Mouse (Mus musculus) spleen, postnatal 4 days (tissue): ENCODE measurements around the gene Serac1.
"Not testable (repeated sequence)": the region's sequence is repeated elsewhere in the genome, so short reads cannot be mapped to it uniquely, and the experiment has no call there.

Experiments
- DNase-seq, 2 experiments: peaks; one replicate each; pipeline ENCODE4 v3.0.0; 2022; ENCODE audit warnings: low spot score in 2 of 2

Gene Serac1

DNA sequence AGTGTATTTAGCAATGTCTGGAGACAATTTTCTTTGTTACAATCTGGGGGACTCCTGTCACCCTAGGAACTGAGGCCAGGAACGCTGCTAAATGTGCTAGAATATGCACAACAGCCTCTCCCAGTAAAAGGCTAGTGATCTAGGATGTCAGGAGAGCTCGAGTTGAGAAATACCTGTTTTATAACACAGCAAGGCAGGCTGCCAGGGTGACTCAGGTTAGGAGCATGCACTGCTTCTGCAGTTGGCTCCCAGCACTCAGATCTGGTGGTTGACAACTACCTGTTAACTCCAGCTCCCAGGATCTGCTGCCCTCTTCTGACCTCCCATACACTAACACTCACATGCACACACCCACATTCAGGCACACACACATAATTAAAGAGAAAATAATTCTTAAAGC lies 13.5 kb downstream of the Serac1 start:
- no peak for DNase-seq

DNA sequence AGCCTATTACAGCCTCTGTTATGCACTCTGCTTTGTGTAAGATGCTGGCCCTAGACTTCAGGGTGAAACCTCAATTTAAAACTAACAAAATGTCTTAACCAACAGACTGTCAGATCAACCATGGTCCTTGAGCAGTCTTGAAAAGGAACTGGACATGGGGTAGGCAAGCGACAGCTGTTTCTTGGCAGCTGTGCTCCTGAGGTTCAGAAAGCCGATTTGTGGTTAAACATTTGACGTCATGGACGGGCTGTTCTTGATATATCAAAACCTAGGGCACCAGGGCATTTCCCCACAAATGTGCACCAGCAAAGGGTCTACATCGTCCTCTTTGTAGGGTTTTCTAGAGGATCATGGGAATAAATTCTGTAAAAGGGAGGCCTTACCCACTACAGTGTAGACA lies 16.0 kb downstream of the Serac1 start:
- DNase-seq, result no peak

DNA sequence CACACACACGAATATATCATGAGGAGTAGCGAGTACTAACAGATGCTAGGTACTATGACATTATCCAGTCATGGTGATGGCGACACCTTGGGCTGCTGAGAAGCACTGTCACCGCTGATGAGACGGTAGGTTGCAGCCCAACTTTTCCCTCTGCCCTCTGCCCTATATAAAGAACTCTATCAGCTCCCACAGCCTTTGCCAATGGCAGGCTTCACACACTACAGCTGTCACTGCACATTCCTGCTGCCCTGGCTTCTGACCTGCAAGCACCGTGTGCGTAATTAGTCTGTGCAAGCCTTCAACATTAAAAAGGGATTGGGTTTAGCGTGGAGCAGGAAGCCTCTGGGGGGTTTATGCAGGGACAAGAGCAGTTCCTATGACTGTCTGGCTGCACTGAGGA lies 16.7 kb downstream of the Serac1 start:
- DNase-seq, result no peak

DNA sequence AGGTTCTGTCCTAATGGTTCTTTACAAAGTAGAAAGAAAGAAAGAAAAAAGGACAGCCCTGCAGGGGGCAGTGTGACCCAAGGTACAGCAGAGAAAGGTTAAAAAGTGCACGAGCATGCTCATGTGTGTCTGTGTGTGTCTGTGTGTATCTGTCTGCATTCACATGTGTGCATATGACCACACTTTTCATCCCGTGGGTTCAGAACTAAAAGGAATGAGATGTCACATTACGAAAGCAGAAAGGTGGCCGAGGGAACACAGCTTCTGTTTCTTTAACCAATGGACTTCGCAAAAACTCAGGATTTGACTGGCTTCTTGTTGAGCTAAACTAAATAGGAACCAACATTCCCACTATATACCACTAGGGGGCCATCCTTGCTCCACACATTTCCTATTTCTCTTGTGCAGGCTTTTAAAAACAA lies 24.6 kb downstream of the Serac1 start:
- peak; percentile 61 to 83 for DNase-seq

DNA sequence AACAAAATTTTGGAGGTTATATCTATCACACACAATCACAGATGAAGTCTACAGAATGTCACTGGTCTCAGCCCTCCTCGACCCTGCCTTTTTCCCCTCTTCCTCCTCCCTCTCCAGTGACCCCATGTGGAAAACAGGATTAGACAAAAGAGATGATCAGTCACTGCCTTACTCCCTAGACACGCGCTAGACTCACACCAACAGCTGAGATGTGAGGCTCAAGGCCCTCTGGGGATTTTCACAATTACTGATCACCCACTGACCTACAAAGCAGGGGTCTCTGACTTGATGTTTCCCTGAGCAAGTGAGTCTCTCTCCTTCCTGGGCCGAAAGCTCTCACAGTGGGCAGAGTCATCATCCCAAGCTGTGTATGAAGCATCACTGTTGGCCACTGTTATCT lies 26.7 kb downstream of the Serac1 start:
- DNase-seq, result no peak

DNA sequence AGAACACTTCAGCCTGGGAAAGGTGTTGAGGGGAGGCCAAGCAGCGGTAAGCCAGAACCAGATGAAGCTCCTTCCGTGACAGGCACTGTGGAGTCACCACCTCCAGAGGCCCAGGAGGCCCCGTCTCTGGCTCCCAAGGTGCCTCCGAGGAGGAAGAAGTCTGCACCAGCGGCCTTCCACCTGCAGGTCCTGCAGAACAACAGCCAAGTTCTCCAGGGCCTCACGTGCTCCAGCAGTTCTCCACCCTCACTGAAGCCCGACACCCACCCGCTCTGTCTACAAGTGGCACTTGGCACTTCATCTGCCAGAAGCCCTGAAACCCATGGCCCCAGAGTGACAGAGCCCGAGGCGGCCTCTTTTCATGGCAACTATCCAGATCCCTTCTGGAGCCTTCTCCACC lies 42.0 kb downstream of the Serac1 start:
- DNase-seq, result peak in 1 of 2 experiments; percentile 56

DNA sequence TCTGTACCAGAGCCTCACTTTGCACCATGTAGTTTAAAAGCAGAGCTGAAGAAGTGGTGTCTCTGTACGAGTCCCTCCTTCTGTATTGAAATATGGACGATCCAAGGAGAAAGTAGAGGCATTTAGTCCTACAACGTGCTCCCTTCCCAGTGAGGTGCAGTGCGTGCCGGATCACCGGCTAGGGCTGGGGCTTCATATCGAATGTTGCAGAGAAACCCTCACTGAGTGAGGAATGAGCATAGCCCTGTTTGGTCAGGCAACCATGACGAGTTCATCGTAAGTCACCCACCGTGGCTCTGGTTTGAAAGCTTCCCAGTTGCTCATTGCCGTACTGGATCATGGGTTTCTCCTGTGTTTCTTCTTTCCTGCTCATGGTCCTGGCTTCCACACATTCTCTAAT lies 42.7 kb downstream of the Serac1 start:
- no peak for DNase-seq

DNA sequence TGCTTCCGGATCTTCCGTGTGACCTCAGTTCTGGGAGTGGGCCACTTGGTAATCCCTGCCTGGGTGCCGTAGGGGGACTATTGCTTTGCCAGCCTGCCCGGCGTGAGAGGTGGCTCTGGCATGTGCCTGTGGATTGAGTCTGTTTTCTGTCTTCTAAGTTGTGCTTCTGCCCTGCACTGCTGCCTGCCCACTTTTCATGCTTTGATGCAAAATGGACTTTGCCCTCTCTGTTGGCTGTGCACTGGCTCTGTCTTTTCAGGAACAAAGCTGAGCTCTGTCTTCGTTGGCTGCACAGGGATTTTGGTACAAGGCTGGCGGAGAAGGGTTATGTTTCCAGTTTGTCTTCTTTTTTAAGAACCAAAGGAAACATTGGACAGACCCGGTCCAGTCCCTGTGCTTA lies 43.1 kb downstream of the Serac1 start:
- no peak for DNase-seq

DNA sequence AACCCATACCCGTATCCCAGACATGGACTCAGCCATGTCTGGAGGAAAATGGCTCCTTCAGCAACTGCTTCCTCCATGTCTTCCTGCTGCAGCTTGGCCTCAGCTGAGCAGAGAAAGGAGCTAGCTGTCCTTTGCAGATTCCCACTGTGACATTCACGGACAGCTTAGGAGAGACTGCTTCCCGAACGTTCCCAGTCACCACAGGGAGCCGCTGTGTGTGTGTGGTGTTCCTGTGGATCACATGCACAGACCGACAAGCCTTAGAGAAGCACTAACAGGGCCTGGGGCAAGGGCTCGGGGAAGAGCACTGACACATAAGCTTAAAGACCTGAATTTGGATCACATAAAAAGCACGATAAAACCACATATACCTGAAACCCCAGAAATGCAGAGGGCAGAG lies 43.9 kb downstream of the Serac1 start:
- no peak for DNase-seq

DNA sequence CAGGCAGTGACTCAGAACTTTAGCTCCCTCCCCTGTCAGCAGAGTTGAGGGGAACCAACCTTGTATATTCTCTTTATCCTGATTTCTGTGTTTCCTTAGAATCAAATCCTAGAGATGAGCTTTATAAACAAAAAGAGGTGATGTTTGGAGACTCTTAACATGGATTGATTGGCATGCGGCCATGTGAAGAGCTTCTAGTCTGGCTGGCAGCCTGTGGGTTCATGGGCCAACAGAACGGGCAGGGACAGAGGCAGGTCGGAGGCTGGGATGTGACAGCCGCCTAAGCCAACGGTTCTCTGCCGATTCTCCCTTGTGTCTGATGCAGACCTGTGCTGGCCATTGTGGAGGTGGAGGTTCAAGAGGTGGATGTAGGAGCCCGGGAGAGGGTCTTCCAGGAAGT lies 53.7 kb downstream of the Serac1 start:
- no peak for DNase-seq

DNA sequence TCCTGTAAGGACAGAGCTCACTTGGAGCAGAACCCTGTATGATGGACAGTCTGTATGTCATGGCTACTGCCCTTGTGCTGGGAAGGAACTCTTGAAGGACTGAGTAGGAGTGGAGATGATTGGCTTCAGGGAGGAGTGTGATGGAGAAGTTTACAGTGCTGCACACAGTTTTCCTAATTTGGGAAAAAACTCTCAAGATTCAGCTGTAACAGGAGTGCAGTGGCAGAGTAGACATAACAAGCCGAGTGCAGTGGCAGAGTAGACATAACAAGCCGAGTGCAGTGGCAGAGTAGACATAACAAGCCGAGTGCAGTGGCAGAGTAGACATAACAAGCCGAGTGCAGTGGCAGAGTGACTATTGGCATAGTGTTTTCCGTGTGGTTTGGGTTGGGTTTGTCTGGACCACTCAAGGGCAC lies 58.2 kb downstream of the Serac1 start:
- DNase-seq, result not testable (repeated sequence)

DNA sequence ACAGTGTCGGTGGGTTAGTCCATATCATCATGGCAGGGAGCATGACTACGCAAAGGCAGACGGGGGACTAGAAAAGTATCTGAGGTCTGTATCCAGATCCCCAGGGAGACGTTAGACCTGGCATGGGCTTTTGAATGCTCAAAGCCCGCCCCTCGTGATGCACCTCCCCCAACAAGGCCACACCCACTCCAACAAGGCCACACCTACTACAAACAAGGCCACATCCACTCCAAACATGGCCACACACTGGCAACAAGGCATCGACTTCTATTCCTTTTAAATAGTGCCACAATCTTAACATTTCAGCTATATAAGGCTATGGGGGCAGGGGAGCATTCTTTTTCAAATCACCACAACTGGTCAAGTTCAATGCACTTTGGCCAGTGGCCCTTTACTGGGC lies 58.9 kb downstream of the Serac1 start:
- DNase-seq, result no peak

DNA sequence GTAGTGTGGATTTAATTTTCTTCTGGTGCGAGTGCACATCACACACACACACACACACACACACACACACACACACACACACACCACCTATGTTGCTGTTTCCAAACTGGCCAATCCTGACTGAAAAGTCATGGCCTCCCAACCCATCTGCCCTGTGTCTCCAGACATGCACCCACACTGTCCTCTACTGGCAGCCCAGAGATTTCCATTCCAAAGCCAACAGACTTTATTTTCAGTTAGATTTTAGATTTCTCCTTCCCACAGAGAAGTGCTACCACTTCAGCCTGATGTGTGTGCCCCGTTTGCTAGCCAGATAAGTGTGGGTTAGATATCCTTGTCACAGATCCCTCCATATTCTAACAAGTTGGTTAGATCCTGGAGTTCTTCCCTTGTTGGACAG lies 59.8 kb downstream of the Serac1 start:
- DNase-seq, result no peak

DNA sequence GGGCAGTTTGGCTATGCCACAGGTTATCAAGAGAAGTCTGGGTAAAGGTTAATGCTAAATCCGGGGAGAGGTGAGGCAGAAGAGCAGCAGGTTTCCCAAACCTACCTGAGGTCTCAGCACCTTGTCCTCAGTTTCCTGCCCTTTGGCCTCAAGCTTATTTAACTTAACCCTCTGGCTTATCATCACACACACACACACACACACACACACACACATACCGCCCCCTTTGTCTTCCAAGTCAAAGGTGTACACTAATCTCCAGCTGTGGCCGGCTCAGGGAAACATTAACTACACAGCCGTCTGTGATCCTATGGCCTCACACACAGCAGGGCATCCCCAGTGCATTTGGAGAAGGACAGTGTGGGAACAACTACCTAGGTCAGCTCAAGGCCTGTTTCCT lies 61.2 kb downstream of the Serac1 start:
- no peak for DNase-seq

DNA sequence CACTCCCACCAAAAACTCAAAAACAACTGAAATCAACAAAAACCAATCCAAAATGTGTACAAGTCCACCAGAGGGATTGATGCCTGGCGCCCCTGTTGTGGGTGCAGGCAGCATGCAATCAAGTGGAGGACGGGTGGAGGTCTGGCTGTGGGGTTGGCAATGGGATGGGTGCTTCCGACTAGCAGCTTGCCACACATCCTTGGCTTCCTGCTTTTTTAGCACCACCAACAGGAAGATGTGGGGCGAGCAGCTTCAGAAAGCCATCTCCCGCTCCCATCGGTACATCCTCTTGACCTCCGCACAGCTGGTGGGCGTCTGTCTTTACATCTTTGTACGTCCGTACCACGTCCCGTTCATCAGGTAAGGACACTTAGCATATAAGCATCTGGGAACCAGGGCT lies 62.3 kb downstream of the Serac1 start:
- DNase-seq, result no peak

DNA sequence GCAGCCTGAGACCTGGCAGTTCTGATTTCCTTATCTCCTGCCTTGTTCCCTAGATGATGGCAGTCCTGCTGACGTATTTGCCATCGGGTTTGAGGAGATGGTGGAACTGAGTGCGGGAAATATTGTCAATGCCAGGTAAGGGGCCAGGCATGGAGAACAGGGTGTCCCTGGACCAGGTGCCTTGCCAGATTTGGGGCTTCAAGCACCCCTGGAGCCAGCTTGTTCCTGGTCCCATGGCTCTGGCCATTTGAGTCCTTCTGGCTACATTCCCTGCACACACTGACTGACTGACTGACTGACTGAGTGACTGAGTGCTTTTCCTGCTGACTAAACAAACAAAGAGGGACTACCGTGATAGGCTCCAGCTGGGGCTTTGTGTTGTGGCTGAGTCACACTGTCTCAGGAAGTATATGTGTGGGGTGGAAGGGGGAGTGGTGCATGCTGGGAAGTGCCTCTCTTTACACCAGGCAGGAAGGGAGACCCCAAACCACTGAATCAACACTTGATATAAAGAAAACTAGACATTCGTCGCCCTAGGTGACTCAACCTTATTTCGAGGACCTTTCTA lies 63.2 kb downstream of the Serac1 start:
- DNase-seq, result no peak

DNA sequence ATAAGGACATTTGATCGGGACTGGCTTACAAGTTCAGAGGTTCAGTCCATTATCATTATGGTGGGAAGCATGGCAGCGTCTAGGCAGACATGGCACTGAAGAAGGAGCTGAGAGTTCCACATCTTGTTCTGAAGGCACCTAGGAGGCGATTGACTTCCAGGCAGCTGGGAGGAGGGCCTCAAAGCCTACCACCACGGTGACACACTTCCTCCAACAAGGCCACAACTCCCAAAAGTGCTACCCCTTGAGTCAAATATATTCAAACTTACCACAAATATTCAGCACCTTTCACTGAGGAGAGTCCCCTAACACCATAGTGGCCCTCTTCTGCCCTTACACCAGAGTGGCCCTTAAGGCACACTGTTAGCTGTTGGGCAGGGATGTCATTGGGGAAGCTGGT lies 64.6 kb downstream of the Serac1 start:
- no peak for DNase-seq

DNA sequence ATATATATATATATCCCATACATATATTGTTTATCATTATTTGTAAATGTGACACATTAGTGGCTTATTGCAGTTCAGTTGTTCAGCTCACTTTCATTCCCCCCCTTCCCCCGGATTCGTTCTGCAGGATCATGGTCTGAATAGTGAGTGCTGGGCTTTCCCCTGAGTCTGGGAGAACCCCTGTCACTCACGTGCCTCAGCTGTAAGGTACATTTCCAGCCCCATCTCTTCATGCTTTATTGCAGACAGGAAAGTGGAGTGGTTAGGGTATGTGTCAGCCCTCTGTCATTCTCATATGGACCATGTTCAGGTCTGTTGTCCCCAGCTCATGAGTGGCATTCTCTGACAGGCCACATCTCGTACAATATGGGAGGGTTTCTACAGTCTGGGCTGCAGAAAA lies 66.5 kb downstream of the Serac1 start:
- DNase-seq, result no peak

DNA sequence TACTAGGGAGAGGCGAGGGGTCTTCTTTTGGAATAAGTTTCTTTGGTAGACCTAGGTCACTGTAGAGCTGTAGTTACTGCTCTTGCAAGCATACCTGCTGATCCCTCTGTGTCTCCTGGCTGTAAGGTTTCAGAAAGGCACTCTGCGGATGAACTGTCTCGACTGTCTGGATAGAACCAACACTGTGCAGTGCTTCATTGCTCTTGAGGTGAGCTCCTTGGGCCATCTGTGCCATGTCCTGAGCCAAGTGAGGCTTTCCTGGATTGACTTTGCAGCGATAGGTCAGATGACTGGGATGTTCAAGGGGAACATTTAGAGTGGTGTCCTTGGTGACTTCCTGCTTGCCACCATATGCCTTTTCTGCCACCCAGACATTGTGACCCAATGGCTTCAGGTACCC lies 69.9 kb downstream of the Serac1 start:
- DNase-seq, result no peak

DNA sequence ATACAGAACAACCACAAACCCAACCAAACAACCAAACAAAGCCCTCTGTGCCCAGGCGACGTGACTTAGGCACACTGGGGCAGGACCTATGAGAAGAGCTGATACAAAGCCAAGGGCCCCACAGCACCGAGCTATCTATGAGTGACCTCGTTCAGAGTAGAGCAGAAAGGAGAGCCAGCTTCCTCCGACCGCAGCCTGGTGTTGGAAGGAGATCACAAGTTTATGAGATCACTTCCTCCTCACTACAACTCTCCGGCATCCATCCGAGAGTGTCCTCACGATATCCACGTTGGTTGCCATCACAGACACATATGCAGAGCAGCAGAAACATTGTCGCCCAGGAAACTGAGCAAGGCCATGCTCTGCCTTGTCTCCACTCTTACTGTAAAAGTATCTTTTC lies 71.0 kb downstream of the Serac1 start:
- no peak for DNase-seq

DNA sequence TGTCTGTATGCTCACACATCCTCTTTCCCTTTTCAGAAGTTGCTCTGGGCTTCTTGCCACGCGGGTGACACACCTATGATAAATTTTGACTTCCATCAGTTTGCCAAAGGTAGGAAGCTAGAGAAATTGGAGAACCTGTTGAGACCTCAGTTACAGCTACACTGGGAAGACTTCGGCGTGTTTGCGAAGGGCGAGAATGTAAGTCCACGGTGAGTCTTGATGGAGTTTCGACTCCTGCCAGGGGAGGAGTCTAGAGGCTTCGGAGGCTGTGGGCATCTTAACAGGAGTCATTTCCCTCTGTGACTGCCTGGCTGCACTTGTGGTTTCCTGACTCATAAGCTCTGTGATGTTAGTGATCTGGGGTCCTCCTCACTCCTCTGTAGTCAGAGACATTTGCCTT lies 71.6 kb downstream of the Serac1 start:
- no peak for DNase-seq

DNA sequence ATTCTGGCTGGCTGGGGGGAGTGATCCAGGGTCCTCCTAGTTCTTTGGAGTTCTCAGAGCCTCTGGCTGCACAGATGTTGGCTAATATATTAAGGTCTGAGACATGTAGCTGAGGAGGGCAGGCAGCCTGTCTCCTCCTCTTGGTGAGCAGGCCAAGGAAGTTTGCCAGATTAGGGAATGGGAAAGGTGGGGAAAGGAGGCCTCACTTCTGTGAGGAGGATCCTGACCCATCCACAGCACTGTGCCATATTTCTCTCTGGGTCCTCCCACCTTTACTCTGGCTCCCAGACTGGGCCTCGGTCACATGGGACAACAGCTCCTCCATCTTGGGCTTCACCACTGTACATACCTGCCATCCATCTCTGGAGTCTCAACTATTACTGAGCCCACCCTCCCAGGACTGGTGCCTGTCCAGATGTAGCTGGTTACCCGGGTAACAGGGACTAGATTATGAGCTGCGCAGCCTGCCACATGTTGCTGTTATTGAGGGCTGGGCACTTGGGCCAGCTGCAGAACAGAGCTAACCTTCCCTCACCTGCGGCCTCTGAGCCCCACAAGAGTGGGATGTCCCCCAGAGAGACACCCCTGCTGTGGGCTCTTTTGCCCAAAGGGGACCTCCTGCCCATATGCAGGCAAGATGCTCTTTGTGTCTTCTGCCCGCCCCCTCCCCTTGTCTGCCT lies 72.3 kb downstream of the Serac1 start:
- DNase-seq, result no peak

DNA sequence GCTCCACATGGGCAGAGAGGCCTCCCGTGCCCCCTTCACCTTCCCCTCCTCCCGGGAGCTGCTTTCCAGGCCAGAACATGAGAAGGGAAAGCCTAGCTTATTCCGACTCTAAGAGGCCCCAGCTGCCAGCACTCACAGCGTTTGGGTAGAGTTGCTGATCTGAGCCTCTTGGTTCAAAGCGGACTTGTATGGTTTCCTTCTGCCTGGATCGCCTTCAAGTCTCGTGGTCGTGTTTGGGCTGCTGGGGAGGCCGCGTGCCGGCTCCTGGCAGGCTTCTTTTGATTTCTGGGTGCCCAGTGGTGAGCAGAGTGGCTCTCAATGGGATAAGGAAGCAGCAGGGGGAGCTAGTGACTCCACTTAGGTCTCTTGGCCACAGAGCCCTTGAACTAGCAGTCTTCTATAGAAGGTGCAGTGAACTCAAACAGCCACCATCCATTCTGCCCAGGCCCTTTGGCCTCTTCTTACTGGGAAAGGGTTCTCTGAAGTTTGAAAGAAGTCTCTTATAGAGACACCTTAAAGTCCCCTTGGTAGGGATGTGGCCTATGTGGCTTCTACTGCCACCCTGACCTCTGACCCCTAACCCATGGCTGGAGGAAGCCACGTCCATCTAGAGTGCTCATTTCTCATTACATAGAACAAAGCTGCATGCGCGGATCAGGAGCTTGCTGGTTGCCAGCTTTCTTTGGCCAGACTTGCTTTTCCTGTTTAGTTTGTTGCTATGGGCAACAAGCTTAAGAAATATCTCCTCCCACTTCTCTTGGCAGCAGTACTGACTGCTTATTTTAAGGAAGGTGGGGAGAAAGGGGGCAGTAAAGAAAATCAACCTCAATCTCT lies 73.7 kb downstream of the Serac1 start:
- no peak for DNase-seq
